Mouse (Mus musculus) spleen, postnatal 4 days (tissue): ENCODE data around the gene Naaladl2.

Experiments used
- DNase-seq, 2 experiments: peaks; one replicate each; pipeline ENCODE4 v3.0.0; 2022; ENCODE audit warnings: low spot score in 2 of 2

Naaladl2 gene

GRCm38 (mm10) chr3:24690162-24690915 is 453.7 kb downstream of the Naaladl2 start:
- no peak for DNase-seq

- no peak for DNase-seq
Observed at GRCm38 (mm10) chr3:24670500-24670899, 473.6 kb downstream of the Naaladl2 start.

- DNase-seq = no peak
Observed at GRCm38 (mm10) chr3:24668052-24668916, 475.8 kb downstream of the Naaladl2 start.

- no peak for DNase-seq
Observed at GRCm38 (mm10) chr3:24665408-24665807, 478.7 kb downstream of the Naaladl2 start.

- no peak for DNase-seq
Observed at GRCm38 (mm10) chr3:24663749-24664148, 480.3 kb downstream of the Naaladl2 start.

GRCm38 (mm10) chr3:24630032-24630431 is 514.0 kb downstream of the Naaladl2 start:
- no peak for DNase-seq

- no peak for DNase-seq
Observed at GRCm38 (mm10) chr3:24605485-24605884, 538.6 kb downstream of the Naaladl2 start.

GRCm38 (mm10) chr3:24604791-24605320 is 539.2 kb downstream of the Naaladl2 start:
- no peak for DNase-seq

- no peak for DNase-seq
Observed at GRCm38 (mm10) chr3:24595447-24595846, 548.6 kb downstream of the Naaladl2 start.

- no peak for DNase-seq
Observed at GRCm38 (mm10) chr3:24556617-24557016, 587.4 kb downstream of the Naaladl2 start.

- DNase-seq = no peak
Observed at GRCm38 (mm10) chr3:24553701-24554100, 590.4 kb downstream of the Naaladl2 start.

- no peak for DNase-seq
Observed at GRCm38 (mm10) chr3:24552631-24553030, 591.4 kb downstream of the Naaladl2 start.

GRCm38 (mm10) chr3:24533775-24534458 is 610.1 kb downstream of the Naaladl2 start:
- DNase-seq = no peak

GRCm38 (mm10) chr3:24514918-24515317 is 629.1 kb downstream of the Naaladl2 start:
- DNase-seq = no peak

- DNase-seq = no peak
Observed at GRCm38 (mm10) chr3:24486456-24487112, 657.5 kb downstream of the Naaladl2 start.

GRCm38 (mm10) chr3:24463941-24464340 is 680.1 kb downstream of the Naaladl2 start:
- no peak for DNase-seq

- DNase-seq = no peak
Observed at GRCm38 (mm10) chr3:24440621-24441020, 703.4 kb downstream of the Naaladl2 start.

- DNase-seq = no peak
Observed at GRCm38 (mm10) chr3:24432761-24433160, 711.3 kb downstream of the Naaladl2 start.

GRCm38 (mm10) chr3:24391737-24392136 is 752.3 kb downstream of the Naaladl2 start:
- DNase-seq = no peak

GRCm38 (mm10) chr3:24391311-24391710 is 752.8 kb downstream of the Naaladl2 start:
- no peak for DNase-seq

- no peak for DNase-seq
Observed at GRCm38 (mm10) chr3:24355010-24355409, 789.1 kb downstream of the Naaladl2 start.
